Mouse (Mus musculus) neutrophil, adult 59 days (primary cell): ENCODE results near the gene Ube2r2. TPM values are rescaled to one million over a fixed set of nuclear protein-coding genes. Genes with fewer than 3 reads are reported as not detected.

Source experiments
- total RNA-seq, 2 experiments: library from RNA; stranded (reverse); gene quantifications; 1 replicate in 1 of 2; 2 replicates in 1 of 2; pipeline ENCODE4 v1.2.4; 2023

The Ube2r2 gene
- 10 to 100 TPM; 50.1 to 54.7 TPM for total RNA-seq

GRCm38 (mm10) chr4:41135711-41136453 lies at the start of gene Ube2r2:
Ube2r2 (plus strand) TSS chr4:41135743.

GRCm38 (mm10) chr4:41097871-41098576 lies 37.5 kb upstream of the Ube2r2 start, which contains the start of gene Aqp3:
Aqp3 (minus strand) TSS chr4:41098183.

DNA sequence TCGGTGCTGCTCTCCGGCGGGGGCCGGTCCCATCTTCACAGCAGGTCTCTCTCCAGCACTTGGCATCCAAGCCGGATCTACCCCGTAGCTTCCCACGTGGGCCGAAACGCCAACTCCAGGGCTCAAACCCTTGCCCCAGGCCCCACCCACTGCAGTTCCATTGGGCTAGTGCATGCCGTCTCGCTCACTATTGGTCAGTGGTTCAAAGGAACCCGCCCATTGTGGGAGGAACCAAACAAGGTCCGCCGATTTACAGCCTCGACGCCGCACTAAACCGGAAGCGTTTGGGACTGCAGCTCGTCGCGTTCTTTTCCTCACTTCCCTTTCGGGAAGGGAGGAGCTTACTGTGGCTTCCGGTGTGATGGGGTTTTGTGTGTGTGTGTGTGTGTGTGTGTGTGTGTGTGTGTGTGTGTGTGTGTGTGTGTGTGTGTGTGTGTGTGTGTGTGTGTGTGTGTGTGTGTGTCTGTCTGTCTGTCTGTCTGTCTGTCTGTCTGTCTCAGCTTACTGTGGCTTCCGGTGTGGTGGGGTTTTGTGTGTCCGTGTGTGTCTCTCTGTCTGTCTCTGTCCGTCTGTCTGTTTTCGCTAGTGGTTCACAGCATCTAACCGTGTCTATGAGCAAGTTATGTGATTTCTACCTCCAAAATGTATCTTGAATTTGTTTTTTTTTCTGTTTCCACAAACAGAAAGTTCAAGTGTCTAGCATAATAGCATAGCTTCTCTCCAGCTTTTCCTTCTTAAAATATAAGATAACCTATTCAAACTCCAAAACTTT lies 11.2 kb upstream of the Ube2r2 start, which contains the start of gene Nol6:
Gene Nol6, minus strand, starts transcription at position 276 of the 772 bp plus-strand sequence.

Other genes with a start within 250 kb of the Ube2r2 start
- gene Spink4, start 215.7 kb upstream of the Ube2r2 start, total RNA-seq = not detected
- gene Bag1, start 187.4 kb upstream of the Ube2r2 start, total RNA-seq = 10 to 100 TPM; 61.7 to 67.1 TPM
- 10 to 100 TPM; 49.7 to 50.9 TPM for gene Chmp5, start 187.3 kb upstream of the Ube2r2 start, total RNA-seq
- gene Nfx1, start 164.8 kb upstream of the Ube2r2 start, total RNA-seq = 10 to 100 TPM; 27.4 to 30.9 TPM
- gene Aqp7, start 87.6 kb upstream of the Ube2r2 start, total RNA-seq = not detected
- gene Aqp3, start 37.6 kb upstream of the Ube2r2 start, total RNA-seq = not detected
- gene Nol6, start 11.3 kb upstream of the Ube2r2 start, total RNA-seq = 10 to 100 TPM; 19.1 to 23.1 TPM
- 10 to 100 TPM; 27.0 to 27.7 TPM for gene Ubap2, start 139.4 kb downstream of the Ube2r2 start, total RNA-seq
- 10 to 100 TPM; 61.3 to 72.0 TPM for gene Dcaf12, start 179.1 kb downstream of the Ube2r2 start, total RNA-seq
- 10 to 100 TPM; 58.7 to 75.0 TPM for gene Ubap1, start 213.3 kb downstream of the Ube2r2 start, total RNA-seq